Mouse (Mus musculus) ovary, postnatal 14 days (tissue): ENCODE results near the gene Bcdin3d.
"Not testable (repeated sequence)": the region's sequence is repeated elsewhere in the genome, so short reads cannot be mapped to it uniquely, and the experiment has no call there.

Source experiments
- DNase-seq: peaks from one replicate; pipeline ENCODE4 v3.0.0; 2022; ENCODE audit warnings: low spot score

The Bcdin3d gene

DNA sequence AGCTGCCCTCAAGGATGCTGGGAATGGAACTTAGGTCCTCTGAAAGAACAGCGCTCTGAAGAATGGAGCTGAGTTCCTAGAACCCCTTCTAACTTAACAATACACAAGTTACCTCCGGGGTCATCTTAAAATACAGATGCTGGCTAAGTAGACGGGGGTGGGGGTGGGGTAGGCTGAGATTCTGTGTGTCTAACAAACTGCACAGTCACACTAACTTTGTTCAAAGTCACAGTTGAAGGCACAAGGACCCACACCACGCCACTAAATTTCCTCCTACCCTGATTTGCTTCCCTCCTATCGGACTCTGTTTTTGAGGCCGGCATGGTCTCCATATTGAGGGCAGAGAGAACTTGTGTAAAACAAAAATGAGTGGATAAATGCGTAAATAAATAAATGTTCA is 1.6 kb downstream of the Bcdin3d start:
- no peak for DNase-seq

DNA sequence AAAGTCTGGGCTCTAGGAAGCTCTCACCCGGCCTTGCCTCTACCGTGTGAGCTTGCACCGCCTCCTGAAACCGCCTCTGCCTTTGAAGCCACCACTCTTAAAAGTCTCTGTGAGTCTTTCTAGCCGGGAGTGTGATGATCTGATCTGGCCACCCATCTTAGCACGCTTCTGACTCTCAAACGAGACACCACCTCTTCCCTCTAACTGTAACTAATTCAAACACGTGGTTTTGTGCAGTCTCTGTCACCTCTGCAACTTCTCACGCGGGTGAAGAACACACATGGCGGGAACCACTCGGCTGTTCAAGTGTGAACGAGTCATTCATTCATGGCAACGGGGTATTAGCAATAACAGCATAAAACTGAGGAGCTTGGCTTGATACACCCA is 2.9 kb downstream of the Bcdin3d start:
- no peak for DNase-seq

DNA sequence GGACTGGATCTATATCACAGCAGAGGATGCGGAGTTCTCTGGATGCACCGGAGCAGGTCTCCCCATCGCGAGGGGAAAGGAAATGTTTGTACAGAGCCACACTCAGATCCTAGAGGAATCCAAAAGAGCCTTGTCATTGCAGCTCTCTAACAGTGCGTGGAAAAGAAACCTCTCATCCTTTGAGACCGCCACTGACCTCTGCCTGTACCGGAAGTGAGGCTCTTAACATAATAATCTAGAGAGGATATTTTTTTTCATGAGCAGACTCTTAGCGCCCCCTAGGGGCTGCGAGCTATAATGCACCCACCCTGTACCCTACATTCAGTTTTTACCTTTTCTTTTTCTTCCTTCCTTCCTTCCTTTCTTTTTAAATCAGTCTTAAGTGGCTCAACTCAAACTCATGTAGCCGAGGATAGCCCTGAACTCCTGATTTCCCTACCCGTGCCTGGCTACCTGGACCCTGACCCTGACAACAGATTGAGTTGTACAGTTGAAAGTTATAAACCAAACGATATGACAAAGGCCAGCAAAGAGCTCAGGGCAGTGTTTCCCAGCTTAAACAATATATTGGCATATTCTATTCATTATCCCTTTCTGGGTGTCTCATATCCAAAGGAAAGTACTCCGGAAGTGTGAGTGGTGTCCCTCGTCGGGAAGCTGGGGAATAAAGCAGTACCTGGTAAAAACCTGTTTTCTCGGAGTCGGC is 3.4 kb downstream of the Bcdin3d start:
- peak; percentile 42 for DNase-seq

DNA sequence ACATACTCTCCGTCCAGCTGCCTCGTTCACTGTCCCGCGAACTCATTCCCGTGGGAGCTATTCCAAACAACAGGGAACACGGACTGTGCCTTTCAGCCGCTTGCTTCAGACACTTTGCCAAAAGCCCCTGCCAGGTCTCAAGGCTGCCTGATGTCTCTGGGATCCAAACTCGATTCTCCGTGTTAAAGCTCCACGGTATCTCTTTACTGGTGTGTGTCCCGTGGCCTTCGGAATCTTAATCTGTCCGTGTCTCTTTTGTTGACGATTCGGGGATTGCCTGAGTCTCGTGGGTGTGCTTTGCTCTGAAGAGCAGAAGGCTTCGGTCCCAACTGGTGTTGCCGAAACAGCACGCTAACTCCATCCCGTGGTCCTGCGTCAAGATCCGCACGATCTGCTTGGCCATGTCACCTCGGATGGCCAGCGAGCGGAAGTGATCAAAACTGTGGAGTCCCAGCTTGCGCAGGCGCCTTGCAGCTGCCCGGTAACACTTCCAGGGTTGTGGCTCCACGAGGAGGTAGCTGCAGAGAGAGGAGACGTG is 4.2 kb downstream of the Bcdin3d start:
- no peak for DNase-seq

DNA sequence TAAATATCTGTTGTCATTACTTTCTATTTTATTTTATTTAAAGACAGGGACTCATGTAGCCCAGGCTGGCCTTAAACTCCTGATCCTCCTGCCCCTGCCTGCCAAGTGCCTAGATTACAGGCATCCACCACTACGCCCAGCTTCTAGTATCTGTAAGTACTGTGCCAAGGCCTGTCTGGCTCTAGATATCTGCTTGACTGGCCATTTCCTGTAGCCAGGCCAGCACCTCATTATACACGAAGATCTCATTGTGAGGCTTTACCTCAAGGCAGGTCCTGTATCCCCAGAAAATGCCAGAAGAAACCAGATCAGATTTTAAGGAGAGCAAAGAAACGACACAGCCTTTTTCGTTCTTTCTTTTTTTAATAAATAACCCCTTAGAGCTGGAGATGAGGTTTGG is 4.8 kb downstream of the Bcdin3d start:
- DNase-seq: no peak

DNA sequence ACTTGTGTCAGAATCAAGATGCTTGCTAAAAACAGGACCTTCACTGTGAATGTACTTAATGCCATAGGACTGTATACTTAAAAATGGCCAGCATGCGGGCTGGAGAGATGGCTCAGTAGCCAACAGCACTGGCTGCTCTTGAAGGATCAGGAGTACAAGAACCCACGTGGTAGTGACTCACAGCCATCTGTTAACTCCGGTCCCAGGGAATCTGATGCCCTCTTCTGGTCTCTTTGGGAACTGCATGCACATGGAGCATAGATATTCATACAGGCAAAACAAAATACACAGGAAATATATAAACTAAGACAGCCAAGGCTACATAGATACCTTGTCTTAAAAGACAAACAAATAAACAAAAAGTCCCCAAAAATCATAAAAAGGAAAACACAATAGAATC is 5.5 kb downstream of the Bcdin3d start:
- DNase-seq: peak; percentile 83

DNA sequence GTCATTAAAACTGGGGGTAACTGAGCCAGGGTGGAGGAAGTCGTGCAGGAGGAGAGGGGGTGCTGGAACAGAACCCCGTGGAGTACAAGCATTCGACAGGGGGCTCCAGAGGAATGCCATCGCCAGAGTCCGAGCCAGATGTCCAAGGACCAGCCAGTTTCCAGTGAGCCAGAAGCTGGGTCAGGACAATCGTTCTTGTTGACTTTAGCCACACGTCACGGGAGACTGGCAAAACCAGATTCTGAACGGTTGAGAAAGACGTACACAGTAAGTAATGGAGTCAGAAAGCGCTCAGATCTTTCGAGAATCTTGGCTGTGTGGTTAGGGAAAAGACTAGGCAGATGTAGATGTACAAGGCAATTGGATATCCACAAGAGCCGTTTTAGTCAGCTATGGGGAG is 11.3 kb downstream of the Bcdin3d start:
- no peak for DNase-seq

DNA sequence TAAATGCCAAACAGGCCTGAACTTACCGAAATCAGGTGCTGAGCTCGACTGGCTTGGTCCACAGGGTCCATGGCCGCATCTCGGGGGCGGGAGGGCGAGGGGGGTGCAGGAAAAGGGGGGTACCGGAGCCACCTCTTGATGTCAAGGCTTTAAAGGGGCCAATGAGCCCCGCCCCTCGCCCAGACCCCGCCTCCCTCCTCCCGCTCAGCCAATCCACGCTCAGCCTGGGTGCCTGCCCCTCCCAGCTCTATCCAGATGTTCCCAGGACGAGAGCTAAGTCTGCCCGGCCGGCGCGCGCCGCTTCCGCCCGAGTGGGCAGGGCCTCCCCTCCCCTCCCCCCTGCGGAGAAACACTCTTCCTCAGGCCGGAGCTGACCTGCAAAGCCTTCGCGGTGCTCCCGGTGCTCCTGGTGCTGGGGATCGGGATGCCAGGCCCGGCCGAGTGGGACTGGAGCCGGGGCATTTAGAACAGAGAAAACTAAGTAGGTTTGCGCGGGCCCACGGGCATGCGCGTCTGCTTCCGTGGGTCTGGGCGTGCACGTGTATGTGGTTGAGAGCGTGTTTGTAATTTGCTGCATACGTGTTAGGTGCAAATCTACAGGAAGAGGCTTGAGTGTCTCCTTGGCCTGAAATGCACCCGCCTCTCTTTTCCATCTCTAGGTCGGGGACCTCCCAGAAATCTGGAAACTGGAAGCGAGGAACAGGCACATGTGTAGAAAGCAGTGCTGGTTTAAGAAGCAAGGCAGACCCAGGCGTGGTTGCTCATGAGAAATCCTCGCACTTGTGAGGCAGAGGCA is 16.7 kb downstream of the Bcdin3d start, which contains the start of gene Nckap5l:
Nckap5l (minus strand) TSS at position 143 of the 796 bp plus-strand sequence.
- peak; percentile 88 for DNase-seq

DNA sequence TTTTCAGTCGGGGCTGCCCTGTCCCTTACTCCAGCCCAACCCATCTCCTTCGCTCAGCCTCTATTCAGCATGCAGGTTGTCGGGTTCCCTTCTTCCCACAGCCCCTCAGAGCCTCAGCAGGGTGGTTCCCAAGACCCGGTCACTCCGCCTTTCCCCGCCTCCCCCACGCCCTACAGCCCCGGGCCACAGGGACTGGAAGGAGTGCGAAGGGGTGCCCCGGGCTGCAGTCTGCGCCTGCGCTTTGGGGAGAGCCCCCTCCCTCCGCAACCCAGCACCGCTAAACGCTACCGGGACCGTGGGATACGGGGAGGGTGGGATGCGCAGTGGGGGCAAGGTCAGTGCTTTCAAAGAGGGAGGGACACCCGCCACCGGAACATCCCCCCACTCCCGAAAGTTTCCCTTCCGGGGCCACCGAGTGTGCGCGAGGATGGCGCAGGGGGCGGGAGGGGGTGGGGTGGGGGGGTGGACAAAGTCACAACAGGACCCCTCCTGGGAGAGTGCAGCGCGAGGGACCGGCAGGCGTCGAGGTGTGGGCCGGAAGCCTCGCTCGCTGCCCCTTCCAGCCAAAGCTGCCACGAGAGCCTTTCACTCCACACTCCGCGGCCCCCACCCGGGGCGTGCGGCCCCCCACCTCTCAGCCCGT is 17.4 kb downstream of the Bcdin3d start:
- peak; percentile 52 for DNase-seq

DNA sequence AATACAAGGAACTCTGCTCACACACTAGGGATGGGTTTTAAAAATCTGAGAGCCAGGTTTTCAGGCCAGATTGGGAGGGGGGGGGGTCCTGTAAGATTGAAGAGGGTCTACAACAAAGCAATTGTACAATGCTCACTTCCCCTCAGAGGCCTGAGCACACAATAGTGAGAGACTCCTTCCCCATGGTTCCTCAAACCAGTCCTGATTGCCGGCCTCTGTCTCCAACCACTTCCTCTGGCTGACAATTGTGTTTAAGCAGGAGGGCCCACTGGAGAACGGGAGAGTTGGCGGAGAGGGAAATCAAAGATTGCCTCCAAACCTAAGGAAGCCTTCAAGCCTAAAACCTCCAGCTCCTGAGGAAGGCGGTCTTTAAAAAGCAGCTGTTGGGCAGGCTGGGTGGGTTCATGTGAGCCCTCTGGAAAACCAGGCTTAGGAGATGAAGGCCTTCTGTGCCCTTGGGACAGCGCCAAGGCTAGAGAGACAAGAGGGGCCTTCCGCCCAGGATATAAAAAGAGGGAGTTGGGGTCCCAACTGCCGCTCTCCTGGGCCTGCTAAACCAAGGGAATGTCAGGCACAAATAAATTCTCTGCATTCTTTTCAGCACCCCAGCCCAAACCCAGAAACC is 18.1 kb downstream of the Bcdin3d start:
- no peak for DNase-seq

DNA sequence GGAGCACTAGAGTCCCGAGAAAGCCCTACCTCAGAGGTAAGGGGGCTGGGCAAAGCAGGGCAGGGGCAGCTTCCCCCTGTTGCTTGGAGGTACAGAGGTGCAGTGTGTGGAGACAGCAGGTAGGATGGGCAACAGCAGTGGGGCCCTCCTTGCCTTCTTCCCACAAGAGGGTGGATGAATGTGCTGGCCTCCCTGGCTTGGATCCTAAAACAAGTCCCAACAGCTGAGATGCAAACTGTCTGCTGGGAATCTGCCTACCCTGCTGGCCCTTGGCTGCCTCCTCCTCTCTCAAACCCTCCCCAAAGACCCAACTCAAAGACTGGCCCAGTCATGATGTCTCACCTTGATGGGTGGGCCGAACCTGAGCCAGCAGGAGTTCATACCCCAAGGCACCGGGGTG is 19.1 kb downstream of the Bcdin3d start:
- DNase-seq: no peak

DNA sequence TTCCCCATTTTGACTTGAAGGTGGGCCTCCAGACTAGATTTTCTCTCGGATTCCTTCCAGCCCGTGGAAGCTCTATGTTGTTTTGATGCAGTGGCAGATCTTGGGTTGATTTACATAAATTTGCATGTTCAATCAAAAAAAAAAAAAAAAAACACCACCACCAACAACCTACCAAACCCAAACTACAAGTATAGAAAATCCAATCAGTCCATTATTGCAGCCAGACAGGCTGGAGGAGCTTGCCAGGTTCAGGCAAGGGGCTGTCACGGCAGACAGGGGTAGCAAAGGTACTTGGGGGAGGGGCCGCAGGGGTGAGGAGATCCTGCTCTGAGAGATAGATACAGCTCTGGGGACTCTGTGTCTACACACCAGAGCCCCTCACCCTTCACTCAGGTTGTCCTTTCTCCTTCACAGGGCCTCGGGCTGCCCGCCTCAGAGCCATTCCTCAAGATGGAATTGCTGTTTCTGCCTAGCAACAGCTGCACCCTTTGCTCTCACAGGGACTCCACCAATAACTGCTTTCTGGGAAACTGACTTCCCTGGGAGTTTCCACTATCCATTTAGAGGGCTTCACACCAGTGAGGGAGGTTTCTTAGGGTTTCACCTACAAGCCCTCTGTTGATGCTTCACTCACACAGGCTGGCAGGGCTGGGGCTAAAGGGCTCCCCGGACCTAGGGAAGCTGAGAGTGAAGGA is 19.8 kb downstream of the Bcdin3d start:
- no peak for DNase-seq

DNA sequence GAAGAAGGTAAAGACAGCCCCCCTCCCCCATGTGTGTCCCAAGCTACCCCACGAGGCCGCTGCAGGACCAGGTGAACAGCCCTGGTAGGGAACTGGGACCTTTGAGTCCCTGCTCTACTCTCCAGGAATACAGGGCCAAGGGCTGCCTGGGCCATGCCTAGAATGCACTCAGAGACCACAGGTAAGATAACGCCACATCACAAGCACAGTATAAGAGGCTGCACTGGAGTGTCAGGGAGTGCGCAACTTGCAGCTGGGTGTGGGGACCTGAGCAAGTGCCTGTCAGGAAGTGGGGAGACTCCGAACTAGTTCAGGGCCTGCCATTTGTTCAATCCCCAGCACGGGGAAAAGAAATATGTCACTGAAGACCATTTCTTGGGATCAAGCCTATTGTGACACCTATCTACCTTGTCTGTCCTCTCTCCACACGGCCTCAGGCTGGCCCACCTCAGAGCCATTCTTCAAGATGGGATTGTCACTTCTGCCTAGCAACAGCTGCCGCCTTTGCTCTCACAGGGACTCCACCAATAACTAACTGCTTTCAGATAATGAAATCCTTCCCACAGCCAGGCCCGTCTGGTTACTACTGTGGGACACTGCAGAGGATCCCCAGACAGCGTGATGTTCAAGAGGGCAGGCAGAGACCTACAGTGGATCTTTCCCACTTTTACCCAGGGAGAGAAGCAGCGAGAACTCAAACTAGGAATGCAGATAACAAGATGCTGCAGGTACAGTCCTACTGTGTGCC is 21.2 kb downstream of the Bcdin3d start:
- DNase-seq: no peak

DNA sequence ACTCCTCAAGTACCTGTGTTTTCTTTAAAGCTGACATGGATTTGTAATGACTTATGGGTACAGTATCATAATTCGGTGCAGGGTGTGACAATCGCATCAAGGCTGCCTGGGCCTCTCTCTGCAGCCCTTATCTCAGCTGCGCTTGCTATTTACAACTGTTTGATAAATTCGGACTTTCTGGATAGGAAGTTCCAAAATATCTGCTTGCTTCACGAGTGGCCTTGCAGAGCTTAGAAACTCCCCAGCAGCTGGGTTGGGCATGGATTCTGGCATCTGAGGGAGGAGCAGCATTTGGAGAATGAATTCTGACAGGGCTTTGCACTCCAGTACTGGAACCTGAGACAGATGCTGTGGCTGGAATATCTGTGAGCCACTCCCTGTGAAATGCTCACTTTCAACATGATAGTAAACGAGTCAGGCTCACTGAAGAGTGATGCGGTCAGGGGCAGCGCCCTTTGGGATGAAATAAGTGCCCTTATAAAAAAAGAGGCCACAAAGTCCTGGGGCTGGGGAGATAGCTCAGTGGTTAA is 24.7 kb downstream of the Bcdin3d start:
- no peak for DNase-seq

DNA sequence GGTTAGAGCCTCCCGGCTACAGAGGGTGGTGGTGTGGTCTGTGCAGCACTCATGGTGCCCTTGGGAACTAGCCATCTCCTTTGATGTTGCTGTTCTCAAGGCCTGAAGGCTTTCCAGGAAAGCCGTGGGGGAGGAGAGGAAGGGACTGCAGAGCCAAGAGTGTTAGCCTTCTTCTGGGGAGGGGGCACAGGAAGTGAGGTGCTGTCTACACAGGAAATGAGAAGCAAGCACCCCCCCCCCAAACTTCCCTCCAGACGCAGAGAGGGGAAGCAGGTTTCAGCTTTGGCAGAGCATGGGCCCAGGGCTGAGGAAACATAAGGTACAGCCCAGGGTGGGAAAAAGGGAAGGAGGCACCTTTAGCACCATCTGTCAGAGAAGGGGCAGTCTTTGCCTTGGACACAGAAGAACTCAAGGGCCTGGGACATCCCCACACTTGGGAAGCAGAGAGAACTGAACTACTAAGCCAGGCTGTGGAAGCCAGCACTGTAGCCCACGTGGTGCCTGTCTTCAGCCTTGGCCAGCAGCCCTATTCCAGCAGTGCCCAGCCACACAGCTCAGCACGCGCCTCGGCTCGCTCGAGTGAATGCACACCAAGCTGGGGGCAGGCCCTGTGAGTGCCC is 25.3 kb downstream of the Bcdin3d start:
- DNase-seq: no peak

DNA sequence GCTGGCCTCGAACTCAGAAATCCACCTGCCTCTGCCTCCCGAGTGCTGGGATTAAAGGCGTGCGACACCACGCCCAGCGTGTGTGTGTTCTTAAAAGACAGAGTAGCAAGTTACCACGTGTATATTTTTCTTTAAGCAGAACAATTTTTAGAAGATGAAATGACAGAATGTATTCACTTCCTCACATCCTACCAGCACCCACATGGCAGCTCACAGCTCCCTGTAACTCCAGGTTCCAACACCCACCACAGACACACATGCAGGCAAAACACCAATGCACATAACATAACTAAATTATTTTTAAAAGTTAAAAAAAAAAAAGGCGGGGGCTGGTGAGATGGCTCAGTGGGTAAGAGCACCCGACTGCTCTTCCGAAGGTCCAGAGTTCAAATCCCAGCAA is 28.4 kb downstream of the Bcdin3d start:
- not testable (repeated sequence) for DNase-seq

DNA sequence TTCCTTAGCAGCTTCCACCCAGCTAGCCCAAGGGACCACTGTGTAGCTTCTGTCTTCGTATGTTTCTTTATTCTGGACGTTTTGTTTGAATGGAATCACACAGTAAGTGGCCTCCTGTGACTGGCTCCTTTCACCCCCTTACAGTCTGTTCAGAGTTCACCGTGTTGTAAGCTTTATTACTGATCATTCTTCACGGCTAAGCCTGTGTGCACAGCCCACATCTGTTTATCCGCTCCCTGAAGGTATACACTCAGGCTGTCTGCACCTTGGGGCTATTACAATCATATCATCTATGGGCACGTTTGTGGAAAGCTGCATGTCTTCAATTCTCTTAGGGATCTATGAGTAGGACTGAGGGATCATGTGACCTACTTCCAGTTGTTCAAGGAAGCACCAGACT is 29.0 kb downstream of the Bcdin3d start:
- no peak for DNase-seq

DNA sequence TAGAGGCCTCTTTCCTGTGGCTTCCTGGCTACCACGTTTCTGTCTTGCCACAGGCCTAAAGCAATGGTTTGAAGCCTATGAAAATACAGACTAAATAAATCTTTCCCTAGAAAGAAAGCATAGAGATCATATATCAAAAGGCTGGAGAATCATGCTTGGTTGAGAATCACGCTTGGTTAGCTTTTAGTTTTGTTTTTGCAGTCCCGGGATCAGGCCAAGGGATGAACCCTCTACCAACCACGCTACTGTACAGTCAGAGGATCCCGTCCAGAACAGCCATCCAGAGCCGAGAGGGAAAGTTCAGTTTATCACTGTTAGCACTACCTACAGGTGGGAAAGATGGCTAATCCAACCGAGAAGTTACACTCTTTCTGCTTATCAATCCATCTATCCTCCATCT is 32.2 kb downstream of the Bcdin3d start:
- no peak for DNase-seq

DNA sequence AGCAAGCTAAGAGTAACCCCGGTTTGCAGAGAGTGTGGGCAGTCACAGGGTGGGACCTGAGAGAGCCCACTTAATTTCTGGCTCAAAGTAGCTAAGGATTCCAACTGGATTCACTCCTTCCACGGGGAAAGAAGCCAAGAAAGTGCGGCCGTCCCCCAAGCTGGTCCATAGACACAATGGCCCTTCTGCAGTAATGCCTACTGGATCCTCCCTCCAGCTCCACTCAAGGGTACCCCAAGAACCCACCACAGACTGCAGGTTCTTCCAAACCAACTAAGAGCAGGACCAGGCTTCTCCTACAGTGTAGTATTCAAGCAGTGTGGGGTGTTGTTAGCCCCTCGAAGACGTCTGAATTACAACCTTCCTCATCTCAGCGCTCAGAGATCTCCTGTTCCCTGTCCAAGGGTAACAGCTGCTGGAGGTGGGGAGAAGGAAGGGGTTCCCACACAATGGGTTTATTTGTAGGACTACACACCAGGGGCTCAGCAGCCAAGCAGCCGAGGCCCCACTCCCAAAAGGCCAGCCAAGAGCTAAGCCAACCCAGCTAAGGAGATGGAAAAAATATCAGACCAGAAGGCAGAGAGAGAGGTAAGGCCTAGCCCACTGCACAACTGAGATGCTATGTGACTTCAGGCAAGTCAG is 33.6 kb downstream of the Bcdin3d start:
- no peak for DNase-seq
